Mouse (Mus musculus): ENCODE measurements around the gene Zfyve28. TPM values are rescaled to one million over a fixed set of nuclear protein-coding genes. Genes with fewer than 3 reads are reported as not detected.

Zfyve28 gene
- total and polyA plus RNA-seq, 3 experiments, result 0.65 to 1.3 (median 0.75) TPM

GRCm38 (mm10) chr5:34232481-34233220 lies 55.6 kb downstream of the Zfyve28 start:
- H3K9ac ChIP-seq (ENCODE audit: low read depth, low read length), result no peak overlapping the region
- no peak overlapping the region for H3K4me3 ChIP-seq
- H3K36me3 ChIP-seq (ENCODE audit: control insufficient read depth, insufficient read depth, low read length), result no peaks in the 10 kb centered on the region
- no peaks in the 10 kb centered on the region for H3K4me1 ChIP-seq (ENCODE audit: control insufficient read depth, insufficient read depth, low read length)
- no peak for DNase-seq
- H3K27me3 ChIP-seq (ENCODE audit: control insufficient read depth, insufficient read depth, low read length), result no peaks in the 10 kb centered on the region
- 77% methylated on average over 8 of the region's 8 CpGs for WGBS
- no peak overlapping the region for H3K27ac ChIP-seq
- no peaks in the 10 kb centered on the region for H3K79me2 ChIP-seq (replicated peaks; ENCODE audit: control insufficient read depth, insufficient read depth, low read length)
- intact Hi-C loops (cut with DNase I), result no loop called here
- TF ChIP-seq POLR2A (IDR thresholded peaks at IDR 0.05; ENCODE audit: insufficient read depth, low read depth, low read length), result no peak
- no peak for TF ChIP-seq CTCF (IDR thresholded peaks at IDR 0.05)
- TF ChIP-seq EP300 (IDR thresholded peaks at IDR 0.05; ENCODE audit: insufficient read depth, low read depth, low read length), result no peak

DNA sequence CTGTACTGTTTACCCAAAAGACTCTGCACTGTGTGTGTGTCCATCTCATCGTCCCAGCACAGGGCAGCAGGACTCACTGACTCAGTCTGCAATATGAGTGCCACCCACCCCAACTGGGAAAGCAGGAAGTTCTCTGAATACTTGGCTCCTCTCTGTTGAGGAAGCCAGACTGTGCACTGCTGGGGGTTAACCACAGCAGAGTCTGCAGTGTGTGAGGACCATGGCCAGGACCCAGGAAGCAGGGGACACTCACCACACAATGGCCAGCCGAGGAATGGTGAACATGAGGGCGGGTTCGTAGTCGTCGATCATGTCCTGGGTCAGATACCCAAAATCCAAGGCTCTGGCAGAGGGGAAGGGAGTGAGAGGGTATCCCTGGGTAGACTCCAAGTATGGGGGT lies 56.3 kb downstream of the Zfyve28 start:
- no peaks in the 10 kb centered on the region for H3K27me3 ChIP-seq (ENCODE audit: control insufficient read depth, insufficient read depth, low read length)
- H3K27ac ChIP-seq, result no peak overlapping the region
- H3K36me3 ChIP-seq (ENCODE audit: control insufficient read depth, insufficient read depth, low read length), result no peaks in the 10 kb centered on the region
- no peaks in the 10 kb centered on the region for H3K79me2 ChIP-seq (replicated peaks; ENCODE audit: control insufficient read depth, insufficient read depth, low read length)
- no peaks in the 10 kb centered on the region for H3K4me1 ChIP-seq (ENCODE audit: control insufficient read depth, insufficient read depth, low read length)
- intact Hi-C loops (cut with DNase I), result no loop called here
- no peak overlapping the region for H3K4me3 ChIP-seq
- WGBS, result 59% methylated on average over 6 of the region's 6 CpGs
- DNase-seq, result peak in 1 of 2 experiments; percentile 32
- TF ChIP-seq CTCF (IDR thresholded peaks at IDR 0.05), result no peak
- TF ChIP-seq POLR2A (IDR thresholded peaks at IDR 0.05; ENCODE audit: insufficient read depth, low read depth, low read length), result no peak
- no peak for TF ChIP-seq EP300 (IDR thresholded peaks at IDR 0.05; ENCODE audit: insufficient read depth, low read depth, low read length)
- no peak overlapping the region for H3K9ac ChIP-seq (ENCODE audit: low read depth, low read length)

DNA sequence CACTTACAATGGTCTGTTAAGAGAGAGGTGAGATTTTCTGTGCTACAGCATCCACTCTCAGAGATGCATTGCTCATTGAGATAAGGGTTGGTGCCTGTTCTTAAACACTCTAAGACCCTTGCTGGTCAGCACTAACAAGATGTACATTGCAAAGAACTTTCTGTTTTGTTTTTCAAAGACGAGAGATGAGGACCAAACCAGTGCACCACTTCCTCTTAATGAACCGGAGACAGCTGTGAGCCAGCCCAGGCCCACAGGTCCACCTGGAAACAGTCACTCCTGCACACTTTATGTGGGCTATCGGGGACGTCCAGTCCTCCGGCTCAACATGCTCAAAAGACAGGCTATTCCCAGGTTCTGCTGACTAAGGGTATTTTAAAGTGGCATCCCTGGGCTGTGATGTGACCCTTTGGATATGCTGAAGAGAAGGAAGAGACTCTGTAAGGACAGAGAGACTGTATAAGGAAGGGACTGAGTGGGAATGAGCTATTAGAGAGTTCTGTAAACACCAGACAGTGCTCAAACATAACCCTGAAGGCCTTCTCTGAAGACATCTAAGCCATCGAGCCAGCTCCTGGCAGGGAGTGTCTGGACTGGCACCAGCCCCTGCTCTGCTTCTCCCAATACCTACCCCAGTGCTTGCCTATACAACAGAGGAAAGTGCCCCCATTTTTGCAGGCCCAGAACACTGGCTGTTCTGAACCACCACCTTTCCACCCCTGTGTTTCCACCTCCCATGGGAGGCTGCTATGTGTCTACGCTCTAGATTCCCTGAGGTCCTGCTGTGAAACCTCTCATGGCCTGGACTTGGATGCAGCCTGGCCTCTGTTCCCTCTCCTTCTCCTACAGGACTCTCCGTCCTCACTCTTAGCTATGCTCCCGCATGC lies 57.4 kb downstream of the Zfyve28 start:
- no peak overlapping the region for H3K9ac ChIP-seq (ENCODE audit: low read depth, low read length)
- 74% methylated on average over 9 of the region's 9 CpGs for WGBS
- no peaks in the 10 kb centered on the region for H3K4me1 ChIP-seq (ENCODE audit: control insufficient read depth, insufficient read depth, low read length)
- intact Hi-C loops (cut with DNase I), result no loop called here
- TF ChIP-seq CTCF (IDR thresholded peaks at IDR 0.05) (no peak), POLR2A (IDR thresholded peaks at IDR 0.05; ENCODE audit: insufficient read depth, low read depth, low read length) (no peak), EP300 (IDR thresholded peaks at IDR 0.05; ENCODE audit: insufficient read depth, low read depth, low read length) (no peak)
- H3K27me3 ChIP-seq (ENCODE audit: control insufficient read depth, insufficient read depth, low read length), result no peaks in the 10 kb centered on the region
- H3K79me2 ChIP-seq (replicated peaks; ENCODE audit: control insufficient read depth, insufficient read depth, low read length), result no peaks in the 10 kb centered on the region
- DNase-seq, result no peak
- no peak overlapping the region for H3K27ac ChIP-seq
- H3K36me3 ChIP-seq (ENCODE audit: control insufficient read depth, insufficient read depth, low read length), result no peaks in the 10 kb centered on the region
- no peak overlapping the region for H3K4me3 ChIP-seq

DNA sequence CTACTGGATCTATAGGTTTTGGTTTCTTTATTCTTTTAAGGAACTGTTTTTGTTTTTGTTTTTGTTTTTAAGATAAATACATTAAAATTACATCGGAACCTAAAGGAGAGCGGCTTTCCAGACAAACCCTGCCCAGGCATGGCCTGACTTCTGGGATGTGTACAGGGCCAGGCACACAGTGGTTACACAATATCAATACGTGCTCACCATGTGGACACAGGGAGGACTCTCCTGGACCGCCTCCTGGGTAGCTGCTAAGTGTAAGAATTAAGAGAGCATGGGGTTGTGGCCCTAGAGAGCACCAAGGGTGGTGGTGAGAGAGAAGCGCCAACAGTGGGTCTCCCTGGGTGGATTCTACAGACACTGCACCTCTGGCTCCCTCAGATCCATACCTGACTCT lies 58.7 kb downstream of the Zfyve28 start:
- Histone ChIP-seq H3K79me2 (replicated peaks; ENCODE audit: control insufficient read depth, insufficient read depth, low read length) (no peaks in the 10 kb centered on the region), H3K4me3 (no peak overlapping the region), H3K27me3 (ENCODE audit: control insufficient read depth, insufficient read depth, low read length) (no peaks in the 10 kb centered on the region), H3K27ac (no peak overlapping the region), H3K36me3 (ENCODE audit: control insufficient read depth, insufficient read depth, low read length) (no peaks in the 10 kb centered on the region), H3K9ac (ENCODE audit: low read depth, low read length) (no peak overlapping the region), H3K4me1 (ENCODE audit: control insufficient read depth, insufficient read depth, low read length) (no peaks in the 10 kb centered on the region)
- TF ChIP-seq EP300 (IDR thresholded peaks at IDR 0.05; ENCODE audit: insufficient read depth, low read depth, low read length) (no peak), CTCF (IDR thresholded peaks at IDR 0.05) (no peak), POLR2A (IDR thresholded peaks at IDR 0.05; ENCODE audit: insufficient read depth, low read depth, low read length) (no peak)
- 95% methylated on average over 5 of the region's 5 CpGs for WGBS
- DNase-seq, result no peak
- intact Hi-C loops (cut with DNase I), result no loop called here

DNA sequence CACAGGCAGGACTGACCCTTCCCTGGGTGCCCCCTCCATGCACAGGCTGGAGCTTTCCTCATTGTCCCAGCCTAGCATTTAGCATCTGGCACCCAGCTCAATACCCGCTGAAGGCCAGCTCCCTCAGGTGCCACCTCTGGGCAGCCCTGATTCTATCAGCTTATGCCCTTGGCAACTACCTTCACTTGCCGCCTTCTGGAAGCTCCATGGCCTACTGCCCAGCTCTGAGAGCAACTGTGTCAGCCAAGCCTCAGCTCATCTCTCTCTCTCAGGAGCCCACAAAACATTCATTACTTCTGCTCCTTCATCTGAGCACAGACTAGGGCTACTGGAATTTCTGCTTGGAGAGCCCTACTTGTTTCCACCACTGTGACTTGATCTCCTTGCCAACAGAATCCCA lies 62.7 kb downstream of the Zfyve28 start:
- Histone ChIP-seq H3K4me1 (ENCODE audit: control insufficient read depth, insufficient read depth, low read length) (no peaks in the 10 kb centered on the region), H3K9ac (ENCODE audit: low read depth, low read length) (no peak overlapping the region), H3K36me3 (ENCODE audit: control insufficient read depth, insufficient read depth, low read length) (no peaks in the 10 kb centered on the region), H3K27me3 (ENCODE audit: control insufficient read depth, insufficient read depth, low read length) (no peaks in the 10 kb centered on the region), H3K27ac (no peak overlapping the region), H3K79me2 (replicated peaks; ENCODE audit: control insufficient read depth, insufficient read depth, low read length) (no peaks in the 10 kb centered on the region), H3K4me3 (no peak overlapping the region)
- no peak for TF ChIP-seq EP300 (IDR thresholded peaks at IDR 0.05; ENCODE audit: insufficient read depth, low read depth, low read length)
- peak in 1 of 2 experiments; percentile 38 for DNase-seq
- 65% methylated on average over 2 of the region's 2 CpGs for WGBS
- intact Hi-C loops (cut with DNase I), result no loop called here

DNA sequence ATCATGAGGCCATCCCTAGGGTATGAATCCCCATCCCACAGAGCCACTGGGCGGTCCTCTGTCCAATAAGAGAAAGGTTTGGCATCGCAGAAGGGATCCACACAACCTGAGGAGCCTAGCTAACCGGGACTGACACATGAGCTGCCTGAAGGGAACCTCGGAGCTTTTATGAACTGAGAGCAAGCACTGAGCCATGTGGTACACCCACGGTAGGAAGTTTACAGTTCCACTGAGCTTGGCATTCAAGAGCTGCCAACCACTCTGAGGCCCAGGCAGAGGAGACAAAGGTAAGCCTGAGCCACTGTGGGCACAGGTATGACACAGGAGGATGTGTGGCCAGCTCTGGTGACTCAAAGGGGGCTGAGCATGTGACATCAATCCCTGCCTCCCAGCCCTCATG lies 63.7 kb downstream of the Zfyve28 start:
- TF ChIP-seq CTCF (IDR thresholded peaks at IDR 0.05), result no peak
- no peak for TF ChIP-seq EP300 (IDR thresholded peaks at IDR 0.05; ENCODE audit: insufficient read depth, low read depth, low read length)
- TF ChIP-seq POLR2A (IDR thresholded peaks at IDR 0.05; ENCODE audit: insufficient read depth, low read depth, low read length), result no peak
- whole genome bisulfite sequencing, result 92% methylated on average over 5 of the region's 5 CpGs
- no peak for DNase-seq

More for the DNA sequence above, 63.7 kb downstream of the Zfyve28 start:
- H3K4me1 ChIP-seq (ENCODE audit: control insufficient read depth, insufficient read depth, low read length), result no peaks in the 10 kb centered on the region
- H3K27ac ChIP-seq, result no peak overlapping the region
- H3K9ac ChIP-seq (ENCODE audit: low read depth, low read length), result no peak overlapping the region
- no peaks in the 10 kb centered on the region for H3K79me2 ChIP-seq (replicated peaks; ENCODE audit: control insufficient read depth, insufficient read depth, low read length)
- no peak overlapping the region for H3K4me3 ChIP-seq
- no peaks in the 10 kb centered on the region for H3K27me3 ChIP-seq (ENCODE audit: control insufficient read depth, insufficient read depth, low read length)
- H3K36me3 ChIP-seq (ENCODE audit: control insufficient read depth, insufficient read depth, low read length), result no peaks in the 10 kb centered on the region
- intact Hi-C loops (cut with DNase I), result no loop called here
